Mouse (Mus musculus) small intestine, adult 2 months (tissue): Measurements from ENCODE around the gene Tmtc1.

ENCODE experiments used
- CTCF ChIP-seq: fragments of 200-500 bp; IDR thresholded peaks from 2 replicates; pipeline ENCODE4 v1.5.1; 2012; ENCODE audit warnings: low read depth, mild to moderate bottlenecking, control low read depth, inconsistent platforms, low read length, moderate library complexity, mixed read lengths; ENCODE audit not compliant: insufficient replicate concordance, insufficient read length; ENCODE audit errors: extremely low read depth
- POLR2A ChIP-seq: fragments of 200-500 bp; IDR thresholded peaks from 2 replicates; pipeline ENCODE4 v1.6.1; 2012; ENCODE audit warnings: low read depth, mild to moderate bottlenecking, control low read depth, inconsistent platforms, low read length, moderate library complexity

DNA sequence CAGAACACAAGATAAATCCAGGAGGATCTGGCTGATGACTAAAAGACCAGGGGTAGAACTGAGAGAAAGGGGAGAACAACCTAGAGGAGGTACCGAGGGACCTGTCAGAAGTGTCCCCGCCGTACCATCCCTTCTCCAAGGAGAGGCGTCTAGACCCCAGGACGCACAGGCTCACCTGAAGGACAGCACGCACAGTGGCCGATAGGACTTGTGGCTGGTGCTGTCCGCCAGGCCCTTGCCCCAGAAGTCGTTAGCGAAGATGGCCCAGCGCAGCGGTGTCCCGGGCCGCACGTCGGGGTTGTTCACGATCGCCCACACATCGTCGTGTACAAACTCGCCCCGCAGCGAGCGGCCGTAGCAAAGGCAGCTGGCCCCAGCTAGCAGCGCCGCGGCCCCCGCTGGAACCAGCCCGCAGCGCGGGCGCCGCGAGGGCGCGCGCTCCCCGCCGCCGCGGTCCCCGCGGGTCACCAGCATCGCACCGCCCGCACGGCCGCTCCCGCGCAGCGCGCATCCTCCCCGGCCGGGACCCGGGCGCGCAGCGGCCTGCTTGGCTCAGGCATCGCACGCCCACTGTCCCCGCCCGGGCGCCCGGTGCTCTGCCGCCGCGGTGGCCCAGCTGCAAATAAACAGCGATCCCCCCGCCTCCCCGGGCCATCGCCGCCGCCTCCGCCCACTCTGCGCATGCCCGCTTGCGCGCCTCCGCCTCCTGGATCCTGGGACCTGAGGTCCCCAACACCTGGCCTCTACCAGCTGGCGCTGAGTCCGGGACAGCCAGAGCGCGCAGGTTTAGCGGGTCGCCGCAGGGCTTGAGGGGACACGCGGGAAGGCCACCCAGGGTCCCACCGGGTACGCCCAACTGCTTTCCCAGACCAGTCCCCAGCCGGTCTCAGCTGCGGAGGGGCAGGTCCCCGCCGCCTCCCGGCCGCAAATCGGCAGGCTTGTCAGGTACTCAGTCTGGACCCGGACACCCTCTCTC, at the start of gene Tmtc1:
- TF ChIP-seq CTCF (no peak), POLR2A (no peak; the same call in 1 of the 2 replicates)
